Mouse (Mus musculus) heart, adult 2 months (tissue): ENCODE results near the gene Crabp2.

Experiments used
- CTCF ChIP-seq: fragments of 200-600 bp; IDR thresholded peaks from 2 replicates; pipeline ENCODE4 v1.8.1; 2022; ENCODE audit warnings: antibody characterized with exemption, mild to moderate bottlenecking, moderate library complexity
- EP300 ChIP-seq: fragments of 200-500 bp; IDR thresholded peaks from 2 replicates; pipeline ENCODE4 v1.6.1; 2011; ENCODE audit warnings: low read depth, low read length, control low read depth; ENCODE audit not compliant: insufficient read depth

DNA sequence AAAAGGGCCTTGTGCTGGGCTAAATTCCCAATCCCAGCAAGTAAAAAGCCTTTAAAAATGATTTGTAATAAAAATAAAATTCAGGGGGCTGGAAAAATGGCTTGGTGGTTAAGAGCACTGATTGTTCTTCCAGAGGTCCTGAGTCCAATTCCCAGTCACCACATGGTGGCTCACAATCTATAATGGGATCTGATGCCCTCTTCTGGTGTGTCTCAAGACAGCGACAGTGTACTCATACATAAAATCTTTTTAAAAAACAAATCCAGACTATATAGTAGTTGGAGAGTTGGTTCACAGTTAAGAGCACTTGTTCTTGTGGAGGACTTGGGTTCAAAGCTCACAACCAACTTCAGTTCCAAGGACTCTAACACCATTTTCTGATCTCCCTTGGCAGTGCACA, 31.5 kb upstream of the Crabp2 start:
- no peak for TF ChIP-seq EP300
- peak; percentile 8; the same call in 1 of the 2 replicates for TF ChIP-seq CTCF
